Mouse (Mus musculus) heart, postnatal 0 days (tissue): ENCODE measurements around the gene Sap30l. TPM values are rescaled to one million over a fixed set of nuclear protein-coding genes. Genes with fewer than 3 reads are reported as not detected.

Experiments used
- ATAC-seq: fragments of 200-750 bp; cut with Nextera tagmentation; 2 replicates; pipeline ENCODE4 v1.8.0; 2017; ENCODE audit warnings: low read depth, moderate number of reproducible peaks, moderate library complexity; ENCODE audit not compliant: insufficient read depth
- DNase-seq: peaks from one replicate; pipeline ENCODE4 v3.0.0-alpha.2; 2016; ENCODE audit warnings: low spot score
- H3K27ac ChIP-seq: fragments of 300-500 bp; sonication (generic); 2 replicates; pipeline ENCODE4 v1.5.1; 2014; ENCODE audit warnings: low read depth, mild to moderate bottlenecking
- H3K27me3 ChIP-seq: fragments of 300-500 bp; sonication (generic); 2 replicates; pipeline ENCODE4 v1.6.1; 2014; ENCODE audit warnings: low read length, mixed read lengths; ENCODE audit not compliant: control insufficient read depth, insufficient read depth
- H3K36me3 ChIP-seq: fragments of 300-500 bp; sonication (generic); replicated peaks from 2 replicates; pipeline ENCODE4 v1.6.1; 2014; ENCODE audit warnings: low read length, mixed read lengths; ENCODE audit not compliant: control insufficient read depth, insufficient read depth
- H3K4me1 ChIP-seq: fragments of 300-500 bp; sonication (generic); 2 replicates; pipeline ENCODE4 v1.6.1; 2014; ENCODE audit warnings: antibody characterized with exemption; ENCODE audit not compliant: control insufficient read depth, insufficient read depth
- H3K4me2 ChIP-seq: fragments of 300-500 bp; sonication (generic); 2 replicates; pipeline ENCODE4 v1.6.1; 2014; ENCODE audit warnings: low read depth, mild to moderate bottlenecking, low read length, moderate library complexity
- H3K4me3 ChIP-seq: fragments of 300-500 bp; sonication (generic); 2 replicates; pipeline ENCODE4 v1.5.1; 2014; ENCODE audit warnings: low read depth, low read length
- H3K9ac ChIP-seq: fragments of 300-500 bp; sonication (generic); replicated peaks from 2 replicates; pipeline ENCODE4 v1.6.1; 2014; ENCODE audit warnings: low read depth, low read length, mixed read lengths
- H3K9me3 ChIP-seq: fragments of 300-500 bp; sonication (generic); replicated peaks from 2 replicates; pipeline ENCODE4 v1.6.1; 2016; ENCODE audit warnings: low read length; ENCODE audit not compliant: control insufficient read depth
- CTCF ChIP-seq: IDR thresholded peaks from 2 replicates; pipeline ENCODE4 v1.5.1; 2016; ENCODE audit warnings: antibody characterized with exemption, control low read depth, low read depth
- EP300 ChIP-seq: IDR thresholded peaks from 2 replicates; pipeline ENCODE4 v1.6.1; 2016; ENCODE audit warnings: antibody characterized with exemption, low read depth
- WGBS: fragments of 180-500 bp; shearing (Covaris S2); extraction: QIAGEN DNeasy Blood & Tissue Kit; methylation state at CpG from one replicate; pipeline ENCODE4 v1.1.7; 2014; 5-methylcytosine and 5-hydroxymethylcytosine counted together
- polyA plus RNA-seq: library from polyadenylated mRNA; unstranded; fragments of >200 nt; fragmentation: Nextera tagmentation; extraction: Ambion mirVana; gene quantifications from 2 replicates; pipeline ENCODE4 v1.2.1, GENCODE M21; 2015
- total RNA-seq: library from RNA; depleted of rRNA; stranded (reverse); fragments of >200 nt; gene quantifications from 2 replicates; pipeline ENCODE4 v1.2.3, GENCODE M21; 2014; ENCODE audit warnings: low replicate concordance

Sap30l gene
- total and polyA plus RNA-seq, 2 experiments from 2014 or later: 8.3 to 16.8 TPM

GRCm38 (mm10) chr11:57800266-57800951 is 1.0 kb upstream of the Sap30l start:
- no peaks in the 10 kb centered on the region for H3K9me3 ChIP-seq
- H3K36me3 ChIP-seq: no peaks in the 10 kb centered on the region
- H3K4me2 ChIP-seq: peak overlapping the region; percentile 99
- no peaks in the 10 kb centered on the region for H3K27me3 ChIP-seq
- peak overlapping the region; percentile 88 for H3K9ac ChIP-seq
- whole genome bisulfite sequencing: 12% methylated on average over 22 of the region's 22 CpGs
- H3K27ac ChIP-seq: peak overlapping the region; percentile 78
- peak overlapping the region; percentile 98 for H3K4me3 ChIP-seq
- ATAC-seq: no peak
- peaks cover 20% of the 10 kb centered on the region for H3K4me1 ChIP-seq
- no peak for DNase-seq
- no peak for TF ChIP-seq EP300

DNA sequence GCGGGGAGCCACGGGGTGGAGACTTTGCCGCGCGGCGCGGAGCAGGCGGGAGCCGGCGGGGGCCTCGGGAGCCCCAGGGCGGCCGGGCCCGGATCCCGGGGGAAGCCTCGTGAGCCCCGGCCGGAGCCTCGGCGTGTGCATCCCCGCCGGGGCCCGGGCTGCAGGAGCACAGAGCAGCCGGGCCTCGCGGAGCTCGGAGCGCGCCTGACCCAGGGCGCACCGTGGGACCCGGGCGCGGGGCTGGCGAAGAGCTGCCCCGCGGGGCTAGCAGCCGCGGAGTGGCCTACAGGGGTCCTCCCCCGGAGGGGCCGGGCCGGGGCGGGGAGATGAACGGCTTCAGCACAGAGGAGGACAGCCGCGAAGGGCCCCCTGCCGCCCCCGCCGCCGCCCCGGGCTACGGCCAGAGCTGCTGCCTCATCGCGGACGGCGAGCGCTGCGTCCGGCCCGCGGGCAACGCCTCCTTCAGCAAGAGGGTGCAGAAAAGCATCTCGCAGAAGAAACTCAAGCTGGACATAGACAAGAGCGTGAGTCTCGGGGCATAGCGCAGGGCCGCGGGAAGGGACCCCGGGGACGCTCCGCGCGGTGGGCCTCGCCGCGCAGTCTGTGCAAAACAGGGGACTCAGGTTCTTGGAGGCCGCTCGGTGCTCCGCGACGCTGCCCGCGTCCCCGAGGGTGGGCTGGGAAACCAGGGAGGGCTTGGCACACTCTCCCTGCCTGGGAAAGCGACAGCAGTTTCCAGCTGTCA is 501 bp downstream of the Sap30l start:
- H3K4me2 ChIP-seq: peak overlapping the region; percentile 99
- H3K9me3 ChIP-seq: no peaks in the 10 kb centered on the region
- no peak for TF ChIP-seq EP300
- TF ChIP-seq CTCF: no peak
- peak; percentile 32 for DNase-seq
- H3K27ac ChIP-seq: peak overlapping the region; percentile 83
- peaks cover 20% of the 10 kb centered on the region for H3K4me1 ChIP-seq
- H3K36me3 ChIP-seq: peaks cover 5% of the 10 kb centered on the region; the same call in 1 of the 2 replicates
- peak overlapping the region; percentile 98 for H3K4me3 ChIP-seq
- peak overlapping the region; percentile 88 for H3K9ac ChIP-seq
- peak; percentile 47 for ATAC-seq
- under 1% methylated on average over 65 of the region's 85 CpGs for WGBS
- no peaks in the 10 kb centered on the region for H3K27me3 ChIP-seq

- H3K9ac ChIP-seq: peak overlapping the region; percentile 88
- H3K36me3 ChIP-seq: peaks cover 5% of the 10 kb centered on the region; the same call in 1 of the 2 replicates
- WGBS: under 1% methylated on average over 18 of the region's 18 CpGs
- H3K27me3 ChIP-seq: no peaks in the 10 kb centered on the region
- ATAC-seq (no peak), DNase-seq (peak; percentile 18)
- H3K4me3 ChIP-seq: peak overlapping the region; percentile 98
- H3K27ac ChIP-seq: peak overlapping the region; percentile 83; the same call in 1 of the 2 replicates
- TF ChIP-seq EP300: no peak
- no peak for TF ChIP-seq CTCF
- H3K9me3 ChIP-seq: no peaks in the 10 kb centered on the region
- peak overlapping the region; percentile 99 for H3K4me2 ChIP-seq
- peaks cover 20% of the 10 kb centered on the region for H3K4me1 ChIP-seq
Observed at GRCm38 (mm10) chr11:57802511-57802870, 1.1 kb downstream of the Sap30l start.

DNA sequence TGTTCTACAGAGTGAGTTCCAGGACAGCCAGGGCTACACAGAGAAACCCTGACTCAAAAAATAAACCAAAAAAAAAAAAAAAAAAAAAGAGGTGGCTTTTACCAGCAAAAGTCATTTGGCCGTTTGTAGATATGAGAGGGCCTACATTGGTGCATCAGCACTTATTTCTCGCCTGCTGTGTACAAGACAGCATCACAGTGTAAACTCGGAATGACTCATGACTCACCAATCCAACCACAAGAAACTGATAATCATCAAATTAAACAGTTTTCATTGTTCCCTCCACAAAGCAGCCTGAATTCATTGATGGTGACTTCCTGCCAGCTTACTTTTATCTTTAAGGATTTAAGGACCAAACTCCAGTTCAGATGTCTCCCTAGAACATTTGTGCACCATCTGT is 3.6 kb downstream of the Sap30l start:
- no peaks in the 10 kb centered on the region for H3K9me3 ChIP-seq
- no peak for ATAC-seq
- no peak overlapping the region for H3K4me3 ChIP-seq
- WGBS: 69% methylated on average over 3 of the region's 3 CpGs
- H3K27me3 ChIP-seq: no peaks in the 10 kb centered on the region
- H3K27ac ChIP-seq: no peak overlapping the region
- H3K9ac ChIP-seq: no peak overlapping the region
- H3K4me2 ChIP-seq: no peak overlapping the region
- TF ChIP-seq EP300 (no peak), CTCF (no peak)
- DNase-seq: no peak
- peaks cover 27% of the 10 kb centered on the region for H3K36me3 ChIP-seq
- H3K4me1 ChIP-seq: peaks cover 19% of the 10 kb centered on the region

DNA sequence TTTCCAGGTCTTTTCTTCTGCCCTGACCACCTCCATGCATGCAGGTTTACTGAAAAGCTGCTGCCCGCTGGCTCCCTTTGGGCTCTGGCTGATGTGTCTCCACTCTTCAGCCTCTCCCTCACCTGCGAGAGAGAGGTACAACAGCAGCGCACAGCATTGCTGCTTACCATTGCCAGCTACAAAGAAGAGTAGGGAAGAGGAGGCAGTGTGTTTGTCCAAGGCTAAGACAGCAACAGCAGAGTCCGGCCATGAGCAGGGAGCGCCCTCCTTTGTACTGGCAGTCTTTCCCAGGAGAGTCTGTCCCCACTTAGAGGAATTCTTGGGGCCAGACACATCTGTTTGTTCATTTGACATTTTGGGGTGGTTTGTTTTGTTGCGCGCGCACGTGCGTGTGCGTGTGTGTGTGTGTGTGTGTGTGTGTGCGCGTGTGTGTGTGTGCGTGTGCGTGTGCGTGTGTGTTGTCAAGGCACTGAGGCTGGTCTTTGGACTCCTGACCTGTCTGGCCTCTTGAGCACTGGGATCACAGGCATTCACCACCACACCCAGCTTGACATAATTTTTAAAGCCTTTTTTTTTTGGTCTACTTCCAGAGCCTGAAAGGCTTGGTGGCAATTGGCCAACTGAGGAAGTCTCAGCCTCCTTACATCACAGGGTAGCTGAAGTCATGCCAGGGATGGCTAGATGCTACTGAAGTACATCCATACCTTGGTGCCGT is 7.7 kb downstream of the Sap30l start:
- H3K27me3 ChIP-seq: no peaks in the 10 kb centered on the region
- no peak overlapping the region for H3K9ac ChIP-seq
- TF ChIP-seq EP300 (no peak), CTCF (no peak)
- no peak overlapping the region for H3K4me3 ChIP-seq
- no peaks in the 10 kb centered on the region for H3K9me3 ChIP-seq
- 93% methylated on average over 17 of the region's 17 CpGs for whole genome bisulfite sequencing
- no peak for ATAC-seq
- no peaks in the 10 kb centered on the region for H3K4me1 ChIP-seq
- no peak overlapping the region for H3K4me2 ChIP-seq
- H3K36me3 ChIP-seq: peaks cover 38% of the 10 kb centered on the region
- DNase-seq: no peak
- no peak overlapping the region for H3K27ac ChIP-seq
